Mouse (Mus musculus): ENCODE measurements around the gene Slc5a10. TPM values are rescaled to one million over a fixed set of nuclear protein-coding genes. Genes with fewer than 3 reads are reported as not detected.

Gene Slc5a10
- total RNA-seq, 2 experiments from 2014 or later: 0.18 to 0.27 TPM

GRCm38 (mm10) chr11:61713157-61713855 is 7.3 kb downstream of the Slc5a10 start:
- DNase-seq (ENCODE audit: low spot score in 2 of 2): no peak
- intact Hi-C loops (cut with DNase I): loop anchor here (5.0 to 10.0 kb wide), 2 partner anchors 201 to 299 kb away; no protein-coding TSS in a partner anchor

GRCm38 (mm10) chr11:61708928-61709327 is 11.7 kb downstream of the Slc5a10 start:
- intact Hi-C loops (cut with DNase I): no loop called here

GRCm38 (mm10) chr11:61706232-61706631 is 14.4 kb downstream of the Slc5a10 start:
- DNase-seq (ENCODE audit: low spot score in 2 of 2): no peak
- intact Hi-C loops (cut with DNase I): no loop called here

More at GRCm38 (mm10) chr11:61708928-61709327, 11.7 kb downstream of the Slc5a10 start:
- DNase-seq (ENCODE audit: low spot score in 2 of 2): no peak

- intact Hi-C loops (cut with DNase I): no loop called here
- no peak for DNase-seq (ENCODE audit: low spot score in 2 of 2)
These were observed 15.0 kb downstream of the Slc5a10 start for GRCm38 (mm10) chr11:61705581-61705980.

GRCm38 (mm10) chr11:61702494-61702893 is 18.1 kb downstream of the Slc5a10 start:
- DNase-seq (ENCODE audit: low spot score in 2 of 2): no peak
- intact Hi-C loops (cut with DNase I): no loop called here

- DNase-seq (ENCODE audit: low spot score in 2 of 2): no peak
- intact Hi-C loops (cut with DNase I): no loop called here
These were observed 18.9 kb downstream of the Slc5a10 start for GRCm38 (mm10) chr11:61701696-61702095.

GRCm38 (mm10) chr11:61699933-61700332 is 20.7 kb downstream of the Slc5a10 start:
- DNase-seq (ENCODE audit: low spot score in 2 of 2): no peak
- intact Hi-C loops (cut with DNase I): no loop called here

- intact Hi-C loops (cut with DNase I): no loop called here
- no peak for DNase-seq (ENCODE audit: low spot score in 2 of 2)
These were observed 21.2 kb downstream of the Slc5a10 start for GRCm38 (mm10) chr11:61699460-61699859.

- no peak for DNase-seq (ENCODE audit: low spot score in 2 of 2)
- intact Hi-C loops (cut with DNase I): no loop called here
These were observed 21.8 kb downstream of the Slc5a10 start for GRCm38 (mm10) chr11:61698852-61699251.

- no peak for DNase-seq (ENCODE audit: low spot score in 2 of 2)
- intact Hi-C loops (cut with DNase I): no loop called here
These were observed 27.6 kb downstream of the Slc5a10 start for GRCm38 (mm10) chr11:61692996-61693395.

- no peak for DNase-seq (ENCODE audit: low spot score in 2 of 2)
- intact Hi-C loops (cut with DNase I): no loop called here
These were observed 33.0 kb downstream of the Slc5a10 start for GRCm38 (mm10) chr11:61687595-61687994.

- intact Hi-C loops (cut with DNase I): no loop called here
- DNase-seq (ENCODE audit: low spot score in 2 of 2): no peak
These were observed 33.6 kb downstream of the Slc5a10 start for GRCm38 (mm10) chr11:61686906-61687453.

GRCm38 (mm10) chr11:61686141-61686540 is 34.5 kb downstream of the Slc5a10 start:
- intact Hi-C loops (cut with DNase I): no loop called here
- DNase-seq (ENCODE audit: low spot score in 2 of 2): no peak

GRCm38 (mm10) chr11:61685119-61685725 is 35.4 kb downstream of the Slc5a10 start:
- DNase-seq (ENCODE audit: low spot score in 2 of 2): no peak

GRCm38 (mm10) chr11:61683907-61684731 is 36.5 kb downstream of the Slc5a10 start, which contains the start of gene Fam83g:
Fam83g (plus strand) TSS chr11:61684091.
- intact Hi-C loops (cut with DNase I): no loop called here
- no peak for DNase-seq (ENCODE audit: low spot score in 2 of 2)

More at GRCm38 (mm10) chr11:61685119-61685725, 35.4 kb downstream of the Slc5a10 start:
- intact Hi-C loops (cut with DNase I): no loop called here

- no peak for DNase-seq (ENCODE audit: low spot score in 2 of 2)
These were observed 41.3 kb downstream of the Slc5a10 start for GRCm38 (mm10) chr11:61679091-61679866.

GRCm38 (mm10) chr11:61677709-61678108 is 42.9 kb downstream of the Slc5a10 start:
- intact Hi-C loops (cut with DNase I): no loop called here
- DNase-seq (ENCODE audit: low spot score in 2 of 2): no peak

More at GRCm38 (mm10) chr11:61679091-61679866, 41.3 kb downstream of the Slc5a10 start:
- intact Hi-C loops (cut with DNase I): no loop called here

- DNase-seq (ENCODE audit: low spot score in 2 of 2): no peak
- intact Hi-C loops (cut with DNase I): no loop called here
These were observed 44.3 kb downstream of the Slc5a10 start for GRCm38 (mm10) chr11:61676216-61676854.

All from left cerebral cortex, postnatal 14 days (tissue).